Mouse (Mus musculus) hindbrain, embryonic 13.5 days (tissue): ENCODE results near the gene Proser3. TPM values are rescaled to one million over a fixed set of nuclear protein-coding genes. Genes with fewer than 3 reads are reported as not detected.
"Not testable (repeated sequence)": the region's sequence is repeated elsewhere in the genome, so short reads cannot be mapped to it uniquely, and the experiment has no call there.

Experiments used
- ATAC-seq: fragments of 200-750 bp; cut with Nextera tagmentation; 2 replicates; pipeline ENCODE4 v1.8.0; 2017; ENCODE audit warnings: moderate TSS enrichment; ENCODE audit not compliant: low FRiP score
- H3K27ac ChIP-seq: fragments of 300-500 bp; sonication (generic); 2 replicates; pipeline ENCODE4 v1.5.1; 2015; ENCODE audit warnings: inconsistent platforms, mild to moderate bottlenecking, moderate library complexity
- H3K27me3 ChIP-seq: fragments of 300-500 bp; sonication (generic); 2 replicates; pipeline ENCODE4 v1.6.1; 2015; ENCODE audit warnings: mild to moderate bottlenecking, inconsistent platforms
- H3K36me3 ChIP-seq: fragments of 300-500 bp; sonication (generic); 2 replicates; pipeline ENCODE4 v1.6.1; 2015; ENCODE audit warnings: mild to moderate bottlenecking, inconsistent platforms
- H3K4me1 ChIP-seq: fragments of 300-500 bp; sonication (generic); replicated peaks from 2 replicates; pipeline ENCODE4 v1.6.1; 2015; ENCODE audit warnings: inconsistent platforms
- H3K4me2 ChIP-seq: fragments of 300-500 bp; sonication (generic); 2 replicates; pipeline ENCODE4 v1.6.1; 2015; ENCODE audit warnings: inconsistent platforms, mild to moderate bottlenecking, moderate library complexity
- H3K4me3 ChIP-seq: fragments of 300-500 bp; sonication (generic); 2 replicates; pipeline ENCODE4 v1.5.1; 2015; ENCODE audit warnings: mild to moderate bottlenecking, inconsistent platforms
- H3K9ac ChIP-seq: fragments of 300-500 bp; sonication (generic); 2 replicates; pipeline ENCODE4 v1.6.1; 2015; ENCODE audit warnings: mild to moderate bottlenecking, inconsistent platforms
- H3K9me3 ChIP-seq: fragments of 300-500 bp; sonication (generic); 2 replicates; pipeline ENCODE4 v1.6.1; 2016; ENCODE audit warnings: inconsistent platforms
- WGBS: fragments of 180-500 bp; shearing (Covaris S2); methylation state at CpG from one replicate; pipeline ENCODE4 v1.1.7; 2015; 5-methylcytosine and 5-hydroxymethylcytosine counted together
- microRNA-seq: library from miRNA; unstranded; fragments of <30 nt; microRNA quantifications from one replicate; pipeline ENCODE4, GENCODE M21; 2016
- polyA plus RNA-seq: library from polyadenylated mRNA; unstranded; fragments of >200 nt; fragmentation: Nextera tagmentation; extraction: Ambion mirVana; gene quantifications from 2 replicates; pipeline ENCODE4 v1.2.1, GENCODE M21; 2015

Proser3 gene
- polyA plus RNA-seq, 1 experiment from 2014 or later = 8.4 TPM

- H3K4me2 ChIP-seq, H3K4me3 ChIP-seq, H3K27ac ChIP-seq, H3K9me3 ChIP-seq, H3K9ac ChIP-seq, ATAC-seq, H3K4me1 ChIP-seq, H3K36me3 ChIP-seq, H3K27me3 ChIP-seq: not testable (repeated sequence)
- WGBS = 62% methylated on average over 5 of the region's 5 CpGs
Observed at GRCm38 (mm10) chr7:30495506-30496042, 56.5 kb downstream of the Proser3 start.

- Histone ChIP-seq H3K27me3 (peaks cover 9% of the 10 kb centered on the region; the same call in 1 of the 2 replicates), H3K4me1 (no peaks in the 10 kb centered on the region), H3K9ac (no peak within 1 kb of the TSS), H3K27ac (no peak within 1 kb of the TSS), H3K4me2 (no peak within 1 kb of the TSS), H3K36me3 (no peaks in the 10 kb centered on the region), H3K4me3 (no peak within 1 kb of the TSS), H3K9me3 (no peaks in the 10 kb centered on the region)
- no peak for ATAC-seq
- 48% methylated on average over 11 of the region's 11 CpGs for WGBS
Observed at GRCm38 (mm10) chr7:30493401-30493931, 58.6 kb downstream of the Proser3 start, which contains the start of gene Prodh2. Prodh2 (plus strand) TSS chr7:30493622.

- Histone ChIP-seq H3K4me3 (no peak overlapping the region), H3K4me2 (no peak overlapping the region), H3K36me3 (no peaks in the 10 kb centered on the region), H3K9ac (no peak overlapping the region), H3K4me1 (no peaks in the 10 kb centered on the region), H3K27ac (no peak overlapping the region), H3K9me3 (no peaks in the 10 kb centered on the region), H3K27me3 (peaks cover 9% of the 10 kb centered on the region; the same call in 1 of the 2 replicates)
- no peak for ATAC-seq
- WGBS = 11% methylated on average over 4 of the region's 4 CpGs
Observed at GRCm38 (mm10) chr7:30492765-30493164, 59.3 kb downstream of the Proser3 start.

- ATAC-seq = no peak
- 23% methylated on average over 6 of the region's 6 CpGs for WGBS
- Histone ChIP-seq H3K9ac (no peak overlapping the region), H3K4me1 (no peaks in the 10 kb centered on the region), H3K4me3 (no peak overlapping the region), H3K4me2 (no peak overlapping the region), H3K36me3 (no peaks in the 10 kb centered on the region), H3K9me3 (no peaks in the 10 kb centered on the region), H3K27ac (no peak overlapping the region), H3K27me3 (peaks cover 9% of the 10 kb centered on the region; the same call in 1 of the 2 replicates)
Observed at GRCm38 (mm10) chr7:30490957-30491307, 61.2 kb downstream of the Proser3 start.

GRCm38 (mm10) chr7:30490251-30490956 is 61.7 kb downstream of the Proser3 start:
- no peak for ATAC-seq
- no peaks in the 10 kb centered on the region for H3K36me3 ChIP-seq
- no peak overlapping the region for H3K4me2 ChIP-seq
- H3K4me1 ChIP-seq = no peaks in the 10 kb centered on the region
- H3K4me3 ChIP-seq = no peak overlapping the region
- no peaks in the 10 kb centered on the region for H3K9me3 ChIP-seq
- no peak overlapping the region for H3K27ac ChIP-seq
- H3K9ac ChIP-seq = no peak overlapping the region
- 31% methylated on average over 16 of the region's 16 CpGs for WGBS
- H3K27me3 ChIP-seq = peaks cover 11% of the 10 kb centered on the region; the same call in 1 of the 2 replicates

Small RNA genes within 50 kb of the gene (microRNA-seq; reads per million reads assigned to microRNA genes)
- not detected for gene Gm38670
- not detected for gene Mir3569

Other genes with a start within 250 kb of the Proser3 start
- 118 and 126 TPM in 2 replicates for gene Alkbh6, start 243.6 kb downstream of the Proser3 start, polyA plus RNA-seq
- gene Syne4, start 237.5 kb downstream of the Proser3 start, polyA plus RNA-seq = 13.1 and 16.8 TPM in 2 replicates
- gene E130208F15Rik, start 230.6 kb downstream of the Proser3 start, polyA plus RNA-seq = 0.36 TPM in 1 of 2 replicates, not detected in the other
- 21.4 and 21.6 TPM in 2 replicates for gene Sdhaf1, start 228.4 kb downstream of the Proser3 start, polyA plus RNA-seq
- gene Lrfn3, start 189.5 kb downstream of the Proser3 start, polyA plus RNA-seq = 13.2 and 13.4 TPM in 2 replicates
- 29.8 and 38.1 TPM in 2 replicates for gene Tyrobp, start 138.5 kb downstream of the Proser3 start, polyA plus RNA-seq
- 0.52 and 0.88 TPM in 2 replicates for gene Hcst, start 132.4 kb downstream of the Proser3 start, polyA plus RNA-seq
- 2.0 TPM in 2 replicates for gene Nfkbid, start 130.6 kb downstream of the Proser3 start, polyA plus RNA-seq
- 583 and 599 TPM in 2 replicates for gene Aplp1, start 106.8 kb downstream of the Proser3 start, polyA plus RNA-seq
- 6.6 and 10.0 TPM in 2 replicates for gene Kirrel2, start 94.6 kb downstream of the Proser3 start, polyA plus RNA-seq
- 0.94 and 1.8 TPM in 2 replicates for gene Nphs1, start 94.0 kb downstream of the Proser3 start, polyA plus RNA-seq
- gene Prodh2, start 58.7 kb downstream of the Proser3 start, polyA plus RNA-seq = not detected in 2 replicates
- gene Arhgap33, start 17.2 kb downstream of the Proser3 start, polyA plus RNA-seq = 103 and 111 TPM in 2 replicates
- gene Hspb6, start 121 bp downstream of the Proser3 start, polyA plus RNA-seq = 7.8 and 7.9 TPM in 2 replicates
- gene Lin37, start 7.5 kb upstream of the Proser3 start, polyA plus RNA-seq = 51.7 and 57.9 TPM in 2 replicates
- gene U2af1l4, start 11.0 kb upstream of the Proser3 start, polyA plus RNA-seq = 98.9 and 105 TPM in 2 replicates
- gene Gm49396, start 11.0 kb upstream of the Proser3 start, polyA plus RNA-seq = 15.4 and 19.8 TPM in 2 replicates
- gene Psenen, start 11.3 kb upstream of the Proser3 start, polyA plus RNA-seq = 134 and 139 TPM in 2 replicates
- gene Igflr1, start 13.1 kb upstream of the Proser3 start, polyA plus RNA-seq = 5.3 and 6.1 TPM in 2 replicates
- 10.7 and 11.3 TPM in 2 replicates for gene Kmt2b, start 36.4 kb upstream of the Proser3 start, polyA plus RNA-seq
- 0.21 and 0.25 TPM in 2 replicates for gene Zbtb32, start 46.6 kb upstream of the Proser3 start, polyA plus RNA-seq
- gene Upk1a, start 60.5 kb upstream of the Proser3 start, polyA plus RNA-seq = 0.49 and 0.63 TPM in 2 replicates
- gene Cox6b1, start 73.9 kb upstream of the Proser3 start, polyA plus RNA-seq = 1,107 TPM in 2 replicates
- gene Etv2, start 83.6 kb upstream of the Proser3 start, polyA plus RNA-seq = not detected in 2 replicates
- gene Rbm42, start 98.0 kb upstream of the Proser3 start, polyA plus RNA-seq = 137 and 140 TPM in 2 replicates
- gene Haus5, start 112.7 kb upstream of the Proser3 start, polyA plus RNA-seq = 23.2 and 27.1 TPM in 2 replicates
- not detected in 2 replicates for gene Pmis2, start 119.3 kb upstream of the Proser3 start, polyA plus RNA-seq
- gene 2200002J24Rik, start 146.6 kb upstream of the Proser3 start, polyA plus RNA-seq = not detected in 2 replicates
- 1.2 and 1.6 TPM in 2 replicates for gene Atp4a, start 159.9 kb upstream of the Proser3 start, polyA plus RNA-seq
- 232 and 243 TPM in 2 replicates for gene Tmem147, start 177.2 kb upstream of the Proser3 start, polyA plus RNA-seq
- 1.3 and 1.7 TPM in 2 replicates for gene Gapdhs, start 191.4 kb upstream of the Proser3 start, polyA plus RNA-seq
- gene Sbsn, start 199.2 kb upstream of the Proser3 start, polyA plus RNA-seq = 1.3 and 1.7 TPM in 2 replicates
- gene Dmkn, start 211.5 kb upstream of the Proser3 start, polyA plus RNA-seq = 0.52 and 0.70 TPM in 2 replicates
- gene Krtdap, start 235.6 kb upstream of the Proser3 start, polyA plus RNA-seq = 1.1 TPM in 1 of 2 replicates, not detected in the other